Mouse (Mus musculus) hematopoietic multipotent progenitor cell, adult 10-12 weeks (in vitro differentiated cells): ENCODE data around the gene Scp2d1. TPM values are rescaled to one million over a fixed set of nuclear protein-coding genes. Genes with fewer than 3 reads are reported as not detected.

ENCODE experiments used
- polyA plus RNA-seq: library from polyadenylated mRNA; stranded (reverse); fragments of >175 nt; gene quantifications from 2 replicates; pipeline ENCODE4 v1.2.3, GENCODE M21; 2012; ENCODE audit warnings: low replicate concordance

Scp2d1 gene
- polyA plus RNA-seq = not detected in 2 replicates

GRCm38 (mm10) chr2:144823356-144823755 is at the start of gene Scp2d1:
Scp2d1 (plus strand) TSS chr2:144823656.

Other genes with a start within 250 kb of the Scp2d1 start
- 1.4 and 2.2 TPM in 2 replicates for gene Smim26, start 229.6 kb upstream of the Scp2d1 start, polyA plus RNA-seq
- gene Dtd1, start 223.8 kb upstream of the Scp2d1 start, polyA plus RNA-seq = 2.0 and 13.0 TPM in 2 replicates